Comparison of ENCODE assay signal across 9 mouse cellular contexts in genomic region chr11:113618303-113618671, GRCm38 (mm10). TPM values are rescaled to one million over a fixed set of nuclear protein-coding genes. Genes with fewer than 3 reads are reported as not detected.
A peak's percentile ranks its signal among the peaks of the same experiment; 100 is the strongest.
DNase-seq lines count a peak whose midpoint lies in the region; ATAC-seq and TF ChIP-seq lines count a peak whose summit lies in the region.
"Had no signal": no experiment of that assay in that cellular context is flagged by ENCODE, and none has a peak within 500 bp of the region (broad histone marks: within the 10 kb centered on the region; RNA-seq: fewer than 3 reads in every experiment).

No protein-coding gene starts in this region.

- 25% methylated on average over 4 of the region's 4 CpGs for WGBS in heart, embryonic 11.5 days (ENCODE audit: insufficient replicate concordance)
- 25% methylated on average over 4 of the region's 4 CpGs for WGBS in hindbrain, embryonic 10.5 days
- 17% methylated on average over 4 of the region's 4 CpGs for WGBS in liver, embryonic 16.5 days (ENCODE audit: insufficient replicate concordance)

- TF ChIP-seq CTCF in E14TG2a.4 (conservative IDR thresholded peaks at IDR 0.05; ENCODE audit: low read length), result no peak

- peak overlapping the region; percentile 98 for H3K4me2 ChIP-seq in heart, embryonic 11.5 days
- peak overlapping the region; percentile 56 for H3K4me2 ChIP-seq in liver, embryonic 16.5 days (ENCODE audit: low read depth, low read length)

- intact Hi-C loops in heart, postnatal 10 days (cut with DNase I), result loop anchor here (5.0 kb wide), 1 partner anchor 441 kb away; no protein-coding TSS in a partner anchor

- no peak for DNase-seq in heart, postnatal 10 days
- no peak for DNase-seq in hindbrain, embryonic 10.5 days (ENCODE audit: low spot score)
- no peak for DNase-seq in frontal cortex, postnatal 25 days (ENCODE audit: low spot score in 2 of 2)
- no peak for DNase-seq in urinary bladder, postnatal 4 days (ENCODE audit: low spot score in 2 of 2)
- DNase-seq in retina, postnatal 1 day, result no peak

- no peak for ATAC-seq in heart, embryonic 11.5 days (replicated peaks; ENCODE audit: insufficient number of reproducible peaks, low FRiP score, low TSS enrichment)
- ATAC-seq in liver, embryonic 16.5 days (ENCODE audit: low read depth), result no peak

- 0 out of 2 replicates have a peak overlapping the region, but pooled peaks have one; percentile 62 for H3K9ac ChIP-seq in heart, embryonic 11.5 days (ENCODE audit: low read depth, low read length)
- no peak overlapping the region for H3K9ac ChIP-seq in liver, embryonic 16.5 days (ENCODE audit: low read depth, low read length)

- peak overlapping the region; percentile 52 for H3K4me3 ChIP-seq in heart, embryonic 11.5 days (ENCODE audit: low read depth, low read length)
- peak overlapping the region; percentile 81 for H3K4me3 ChIP-seq in E14TG2a.4 (replicated peaks; ENCODE audit: low read length)
- H3K4me3 ChIP-seq in hindbrain, embryonic 10.5 days, result peak overlapping the region; percentile 65
- H3K4me3 ChIP-seq in liver, embryonic 16.5 days (ENCODE audit: low read depth, low read length), result peak overlapping the region; percentile 59

- peaks cover 12% of the 10 kb centered on the region; the same call in 1 of the 2 replicates for H3K4me1 ChIP-seq in heart, embryonic 11.5 days (ENCODE audit: control insufficient read depth, insufficient read depth, low read length)
- H3K4me1 ChIP-seq in E14TG2a.4 (replicated peaks; ENCODE audit: low read depth, low read length), result peaks cover 57% of the 10 kb centered on the region
- peaks cover 76% of the 10 kb centered on the region for H3K4me1 ChIP-seq in hindbrain, embryonic 10.5 days (replicated peaks)
- H3K4me1 ChIP-seq in liver, embryonic 16.5 days (ENCODE audit: control insufficient read depth, low read depth, low read length), result no peaks in the 10 kb centered on the region; the same call in 1 of the 2 replicates

- no peak overlapping the region for H3K27ac ChIP-seq in heart, embryonic 11.5 days (ENCODE audit: low read depth, low read length)
- peak overlapping the region; percentile 82 for H3K27ac ChIP-seq in hindbrain, embryonic 10.5 days
- H3K27ac ChIP-seq in liver, embryonic 16.5 days (ENCODE audit: low read length), result peak overlapping the region; percentile 69

- no peaks in the 10 kb centered on the region for H3K9me3 ChIP-seq in heart, embryonic 11.5 days (replicated peaks; ENCODE audit: control insufficient read depth, low read length)
- peaks cover 11% of the 10 kb centered on the region for H3K9me3 ChIP-seq in E14TG2a.4 (ENCODE audit: low read length)
- no peaks in the 10 kb centered on the region for H3K9me3 ChIP-seq in hindbrain, embryonic 10.5 days
- no peaks in the 10 kb centered on the region for H3K9me3 ChIP-seq in liver, embryonic 16.5 days (replicated peaks; ENCODE audit: control insufficient read depth, low read length)

- H3K36me3 ChIP-seq in heart, embryonic 11.5 days (ENCODE audit: control insufficient read depth, insufficient read depth, low read length), result no peaks in the 10 kb centered on the region
- H3K36me3 ChIP-seq in E14TG2a.4 (ENCODE audit: insufficient read depth, low read length), result no peaks in the 10 kb centered on the region
- H3K36me3 ChIP-seq in hindbrain, embryonic 10.5 days, result no peaks in the 10 kb centered on the region
- H3K36me3 ChIP-seq in liver, embryonic 16.5 days (ENCODE audit: control insufficient read depth, insufficient read depth), result no peaks in the 10 kb centered on the region

- H3K27me3 ChIP-seq in heart, embryonic 11.5 days (ENCODE audit: control insufficient read depth, insufficient read depth, low read length), result peaks cover 44% of the 10 kb centered on the region
- peaks cover 66% of the 10 kb centered on the region for H3K27me3 ChIP-seq in E14TG2a.4 (ENCODE audit: insufficient read depth, low read length)
- peaks cover 56% of the 10 kb centered on the region for H3K27me3 ChIP-seq in hindbrain, embryonic 10.5 days (ENCODE audit: insufficient read depth, poor library complexity, severe bottlenecking)
- peaks cover 25% of the 10 kb centered on the region for H3K27me3 ChIP-seq in liver, embryonic 16.5 days (ENCODE audit: control insufficient read depth, insufficient read depth, low read depth, low read length)

RNA-seq across cellular contexts. Expression of gene Sstr2, which starts 0.9 kb away (rescaled TPM):
- 0.79 and 1.0 TPM in 2 replicates for polyA plus RNA-seq in heart, embryonic 11.5 days (2014; fragmentation: Nextera tagmentation; extraction: Ambion mirVana)
- total RNA-seq in heart, postnatal 10 days (2021), result not detected
- 18.7 and 30.4 TPM in 2 replicates for polyA plus RNA-seq in hindbrain, embryonic 10.5 days (2016; fragmentation: Nextera tagmentation; extraction: Ambion mirVana)
- 6.8 TPM in 2 replicates for polyA plus RNA-seq in liver, embryonic 16.5 days (2015; fragmentation: Nextera tagmentation; extraction: Ambion mirVana)
- total RNA-seq: megakaryocyte, adult 5-6 weeks had no signal

RNA-seq across cellular contexts. Expression of gene Cog1, which starts 30.7 kb away (rescaled TPM):
- polyA plus RNA-seq in heart, embryonic 11.5 days (2014; fragmentation: Nextera tagmentation; extraction: Ambion mirVana), result 19.2 and 19.4 TPM in 2 replicates
- 10 to 100 TPM; 17.1 to 18.1 TPM for total RNA-seq in heart, postnatal 10 days (2021)
- 32.1 and 40.3 TPM in 2 replicates for polyA plus RNA-seq in hindbrain, embryonic 10.5 days (2016; fragmentation: Nextera tagmentation; extraction: Ambion mirVana)
- polyA plus RNA-seq in liver, embryonic 16.5 days (2015; fragmentation: Nextera tagmentation; extraction: Ambion mirVana), result 10.7 and 11.0 TPM in 2 replicates

RNA-seq across cellular contexts. Expression of gene Slc39a11, which starts 31.6 kb away (rescaled TPM):
- polyA plus RNA-seq in heart, embryonic 11.5 days (2014; fragmentation: Nextera tagmentation; extraction: Ambion mirVana), result 17.1 and 18.7 TPM in 2 replicates
- total RNA-seq in heart, postnatal 10 days (2021), result 1 to 10 TPM; 6.2 to 8.1 TPM
- 21.5 and 25.3 TPM in 2 replicates for polyA plus RNA-seq in hindbrain, embryonic 10.5 days (2016; fragmentation: Nextera tagmentation; extraction: Ambion mirVana)
- 13.4 and 14.1 TPM in 2 replicates for polyA plus RNA-seq in liver, embryonic 16.5 days (2015; fragmentation: Nextera tagmentation; extraction: Ambion mirVana)
